Mouse (Mus musculus) gastrocnemius, postnatal 4 days (tissue): ENCODE measurements around the gene Lnpep. TPM values are rescaled to one million over a fixed set of nuclear protein-coding genes. Genes with fewer than 3 reads are reported as not detected.
"Not testable (repeated sequence)": the region's sequence is repeated elsewhere in the genome, so short reads cannot be mapped to it uniquely, and the experiment has no call there.

Source experiments
- DNase-seq, 2 experiments: peaks; one replicate each; pipeline ENCODE4 v3.0.0; 2021 to 2022; ENCODE audit warnings: low spot score in 2 of 2, mixed read lengths in 2 of 2
- long read RNA-seq, 2 experiments: library from polyadenylated mRNA; stranded (forward); transcript quantifications; one replicate each; pipeline ENCODE4 v2.0.0; 2021
- total RNA-seq, 2 experiments: library from RNA; stranded (reverse); gene quantifications; 2 replicates each; pipeline ENCODE4 v1.2.3; 2021

The Lnpep gene
- 100 to 1,000 TPM; 103 to 115 TPM for total RNA-seq
- long read RNA-seq, experiment 1, full-length matches to known transcripts: 2 of 6 reads
- long read RNA-seq, experiment 1, partial matches to known transcripts: 0 of 6 reads
- long read RNA-seq, experiment 1, other reads (novel, unspliced or antisense): 4 of 6 reads
- long read RNA-seq, experiment 2, full-length matches to known transcripts: 4 of 11 reads
- long read RNA-seq, experiment 2, partial matches to known transcripts: 1 of 11 reads
- long read RNA-seq, experiment 2, other reads (novel, unspliced or antisense): 6 of 11 reads

DNA sequence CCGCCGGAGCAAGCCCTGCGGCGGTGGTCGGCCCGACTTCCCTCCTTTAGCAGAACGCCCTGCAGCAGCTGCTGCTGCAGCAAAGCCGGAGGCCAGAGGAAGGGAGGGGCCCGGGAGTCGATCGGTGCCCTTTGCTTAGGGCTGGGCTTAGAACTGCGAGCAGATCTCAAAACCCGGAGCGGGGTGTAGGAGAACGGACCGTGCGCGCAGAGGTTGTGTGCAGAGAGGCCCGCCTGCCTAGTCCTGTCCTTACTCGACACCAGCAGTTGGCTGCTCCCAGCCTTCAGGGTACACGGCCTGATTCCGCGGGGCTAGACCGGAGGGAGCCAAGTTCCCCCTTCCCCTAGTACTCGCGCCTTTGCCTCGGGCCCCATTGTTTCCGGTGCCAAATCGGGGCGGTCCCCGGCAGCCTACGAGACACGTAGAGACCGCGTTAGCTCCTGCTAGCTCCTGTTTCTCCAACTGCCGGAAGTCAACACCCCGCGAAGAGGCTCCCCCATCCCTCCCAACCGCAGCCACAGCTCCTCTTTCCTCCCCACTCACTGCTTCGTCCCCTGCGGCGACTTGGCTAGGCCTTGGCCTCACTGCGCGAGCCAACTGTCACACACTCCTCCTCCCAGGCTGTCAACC is at the start of gene Lnpep:
Lnpep (minus strand) TSS at position 94 of the 630 bp plus-strand sequence.
- peak; percentile 84 to 93 for DNase-seq

DNA sequence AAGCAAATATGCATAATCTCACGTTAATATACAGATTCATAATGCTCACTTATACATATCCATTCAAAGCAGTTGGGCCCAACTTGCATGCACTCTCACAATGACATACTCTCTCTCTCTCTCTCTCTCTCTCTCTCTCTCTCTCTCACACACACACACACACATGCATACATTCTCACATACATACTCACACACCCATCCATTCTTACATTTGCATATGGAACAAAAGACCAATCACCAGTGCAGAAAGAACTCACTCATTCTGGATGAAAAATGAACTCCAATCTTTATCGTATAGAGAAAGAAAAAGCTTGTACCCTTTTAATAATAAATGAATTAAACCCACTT is 31.0 kb upstream of the Lnpep start:
- no peak for DNase-seq

DNA sequence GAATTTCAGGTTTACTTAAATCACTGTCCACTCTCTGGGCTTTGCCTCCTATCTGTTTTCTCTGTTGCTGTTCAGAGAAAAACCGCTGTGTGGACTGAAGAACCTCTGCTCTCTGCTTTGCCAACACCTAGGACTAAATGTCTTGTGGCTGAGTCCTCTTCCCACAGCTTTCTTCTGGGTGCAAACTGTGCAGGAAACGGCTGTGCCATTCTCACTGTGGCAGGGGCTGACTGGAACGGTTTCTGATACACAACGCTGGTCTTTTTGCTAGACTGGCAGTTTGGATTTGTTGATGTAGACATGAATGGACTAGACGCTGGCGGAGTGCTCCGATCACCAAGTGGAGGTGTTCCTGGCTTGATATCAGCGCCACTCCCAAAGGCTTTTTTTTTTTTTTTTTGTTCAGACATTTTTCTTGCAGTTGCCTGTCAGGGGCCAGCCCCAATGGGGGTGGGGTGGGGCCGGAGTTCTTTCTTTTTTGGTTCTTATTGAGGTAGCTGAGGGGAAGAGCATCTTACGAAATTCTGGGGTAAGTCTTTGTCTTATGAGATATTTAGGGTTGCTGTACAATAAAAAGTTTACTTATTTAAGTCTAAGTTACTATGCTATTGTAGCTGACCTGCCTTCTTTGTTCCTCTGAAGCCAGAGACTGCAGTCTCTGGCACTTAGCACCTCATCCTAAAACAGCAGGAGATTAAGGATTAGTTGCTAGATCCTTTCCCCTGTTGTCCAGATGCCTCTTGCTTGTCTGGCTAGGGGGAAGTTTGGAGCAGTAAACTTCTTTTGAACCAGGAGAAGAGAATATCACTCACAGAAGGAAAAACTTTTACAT is 30.4 kb upstream of the Lnpep start:
- DNase-seq: no peak

DNA sequence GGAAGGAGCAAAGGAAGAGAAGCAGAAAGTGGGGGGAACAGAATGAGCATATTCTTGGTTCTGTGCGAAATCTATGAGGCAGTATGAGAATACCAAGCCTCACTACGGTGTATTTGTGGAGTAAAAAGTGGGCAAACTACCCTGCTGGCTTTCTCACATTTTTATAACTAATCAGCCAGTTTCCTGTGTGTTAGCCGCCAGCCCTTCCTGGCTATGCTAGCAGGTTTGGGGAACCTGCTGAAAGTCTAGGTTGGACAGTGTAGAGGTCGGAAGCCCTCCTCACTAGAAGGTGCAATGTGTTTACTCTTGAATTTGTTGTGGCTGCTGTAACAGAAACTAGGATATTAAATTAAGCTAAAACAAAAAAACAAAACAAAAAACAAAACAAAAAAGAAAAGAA is 27.7 kb upstream of the Lnpep start:
- no peak for DNase-seq

DNA sequence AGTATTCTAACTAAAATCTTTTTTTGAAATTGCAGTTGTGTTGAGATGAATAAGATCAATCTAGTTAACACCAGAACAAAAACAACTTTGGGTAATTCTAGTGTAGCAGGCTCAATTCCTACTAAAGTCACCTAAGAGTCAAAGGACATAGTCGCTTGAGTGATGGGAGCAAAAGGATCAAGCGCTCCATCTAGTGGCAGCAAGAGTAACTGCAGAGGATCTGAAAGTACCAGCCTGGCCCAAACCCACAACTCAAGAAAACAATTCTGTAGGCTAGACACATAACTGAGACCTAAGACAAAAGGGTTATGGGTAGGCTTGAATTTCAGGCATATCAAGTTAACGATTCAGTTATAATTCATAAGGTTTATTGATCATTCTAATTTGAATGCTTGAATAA is 20.9 kb upstream of the Lnpep start:
- peak; percentile 19 to 28 for DNase-seq

DNA sequence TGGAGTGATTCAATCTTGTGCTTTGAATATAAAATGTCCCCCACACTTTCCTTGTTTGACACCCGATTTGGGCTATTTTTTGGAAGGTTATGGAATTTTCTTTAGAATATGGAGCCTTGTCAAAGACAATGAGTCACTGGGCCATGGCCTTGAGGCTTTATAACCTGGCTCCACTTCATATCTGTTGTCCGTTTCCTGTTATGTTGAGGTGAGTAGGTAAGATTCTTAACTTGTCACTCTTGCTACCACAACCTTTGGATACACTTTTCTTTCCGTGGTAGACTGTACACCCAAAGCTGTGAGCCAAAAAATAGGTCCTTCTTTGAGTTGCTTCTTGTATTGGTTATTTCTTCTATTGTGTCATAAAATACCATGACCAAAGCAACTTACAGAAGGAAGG is 12.5 kb upstream of the Lnpep start:
- DNase-seq: no peak

DNA sequence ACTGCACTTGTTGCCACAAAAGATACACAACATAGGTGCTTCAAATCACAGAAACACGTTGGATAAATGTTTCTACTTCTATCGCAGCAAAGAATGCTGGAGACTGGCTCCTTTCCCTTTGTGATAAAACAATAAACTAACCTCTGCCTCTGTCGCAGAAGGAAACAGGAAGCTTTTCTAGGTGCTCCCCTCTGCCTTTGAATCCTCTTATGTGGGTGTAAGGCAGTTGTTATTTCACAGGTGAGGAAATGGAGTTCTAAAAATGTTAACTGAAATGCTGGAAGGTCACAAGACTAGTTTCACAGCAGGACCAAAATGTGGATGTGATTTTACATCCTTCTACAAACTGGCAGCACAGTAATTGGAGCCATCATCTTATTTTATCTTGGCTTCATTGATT is 11.3 kb upstream of the Lnpep start:
- no peak for DNase-seq

DNA sequence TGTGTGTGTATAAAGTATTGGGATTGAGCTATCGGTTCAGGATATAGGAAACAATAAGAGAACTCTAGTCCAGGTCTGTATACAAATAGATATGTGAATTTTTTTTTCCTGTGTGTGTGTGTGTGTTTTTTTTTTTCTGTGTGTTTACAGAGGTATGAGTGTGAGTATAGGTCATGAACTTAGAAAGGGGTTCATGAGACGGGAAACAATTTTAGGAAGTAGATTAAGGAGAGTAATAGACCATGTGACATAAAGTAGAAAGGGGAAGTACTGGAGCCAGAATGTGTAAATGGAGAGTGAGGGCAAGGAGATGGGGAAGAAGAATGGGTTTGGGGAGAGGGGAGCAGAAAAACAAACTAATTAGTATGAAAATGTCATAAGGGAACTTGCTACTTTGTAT is 9.2 kb upstream of the Lnpep start:
- DNase-seq: no peak

DNA sequence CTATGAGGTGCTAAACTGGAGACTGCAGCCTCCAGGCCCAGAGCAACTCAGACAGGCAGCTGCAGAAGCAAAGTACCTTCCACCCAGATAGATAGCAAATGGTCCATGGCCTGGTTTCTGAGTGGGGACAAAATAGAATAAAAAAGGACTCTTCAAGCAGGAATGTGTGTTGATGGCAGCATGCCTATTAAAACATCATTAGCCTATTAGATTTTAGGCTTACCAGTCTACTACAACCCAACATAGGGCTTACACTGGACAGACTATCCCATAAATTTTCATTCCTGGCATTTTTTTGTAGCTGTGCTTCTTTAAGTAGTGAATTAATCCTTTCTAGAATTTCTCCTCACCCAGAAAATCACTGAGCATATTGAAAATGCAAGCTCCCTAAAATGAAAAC is 7.1 kb upstream of the Lnpep start:
- DNase-seq: no peak

DNA sequence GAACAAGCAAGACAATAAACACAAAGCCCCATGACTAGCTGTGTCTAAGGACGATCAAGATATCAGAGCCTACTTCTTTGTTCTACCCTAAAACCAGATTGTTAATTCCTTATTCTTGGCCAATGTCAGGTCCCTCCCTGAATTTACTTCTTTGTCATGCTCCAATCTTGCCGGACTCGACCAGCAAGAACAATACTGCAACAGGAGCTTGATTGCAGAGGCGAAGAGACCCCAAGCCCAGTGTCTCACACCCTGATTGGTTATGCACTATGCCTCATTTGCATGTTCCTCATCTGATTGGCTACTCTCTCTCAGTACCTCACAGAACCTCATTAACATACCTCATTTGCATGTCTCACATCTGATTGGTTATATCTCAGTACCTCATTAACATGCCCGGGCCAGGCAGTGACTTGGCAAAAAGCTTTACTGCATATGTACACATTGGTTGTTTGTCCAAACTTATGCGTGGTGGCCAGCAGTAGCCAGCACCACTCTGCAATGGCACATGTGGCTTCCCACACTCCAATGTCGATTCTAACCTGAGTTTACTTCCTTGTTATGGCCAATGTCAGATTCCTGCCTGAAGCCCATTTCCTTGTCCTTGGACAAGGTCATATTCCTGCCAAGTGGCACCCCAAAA is 3.5 kb upstream of the Lnpep start:
- not testable (repeated sequence) for DNase-seq

DNA sequence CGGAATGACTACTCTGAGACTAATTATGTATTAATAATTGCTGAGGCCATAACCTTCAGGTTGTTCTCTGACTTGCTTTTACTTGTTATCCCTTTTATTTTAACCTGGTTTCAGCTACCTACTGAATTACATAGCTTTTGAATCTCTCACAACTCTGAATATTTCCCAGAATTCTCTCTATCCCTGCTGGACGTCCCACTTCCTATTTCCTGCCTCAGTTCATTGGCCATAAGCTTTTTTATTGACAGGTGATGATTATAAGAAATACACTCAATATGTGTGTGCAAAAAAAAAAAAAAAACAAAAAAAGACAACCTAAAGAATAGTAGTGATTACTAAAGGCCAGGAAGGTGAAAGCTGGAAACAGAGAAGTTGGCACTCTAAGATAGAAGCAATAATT is 2.7 kb upstream of the Lnpep start:
- DNase-seq: no peak

DNA sequence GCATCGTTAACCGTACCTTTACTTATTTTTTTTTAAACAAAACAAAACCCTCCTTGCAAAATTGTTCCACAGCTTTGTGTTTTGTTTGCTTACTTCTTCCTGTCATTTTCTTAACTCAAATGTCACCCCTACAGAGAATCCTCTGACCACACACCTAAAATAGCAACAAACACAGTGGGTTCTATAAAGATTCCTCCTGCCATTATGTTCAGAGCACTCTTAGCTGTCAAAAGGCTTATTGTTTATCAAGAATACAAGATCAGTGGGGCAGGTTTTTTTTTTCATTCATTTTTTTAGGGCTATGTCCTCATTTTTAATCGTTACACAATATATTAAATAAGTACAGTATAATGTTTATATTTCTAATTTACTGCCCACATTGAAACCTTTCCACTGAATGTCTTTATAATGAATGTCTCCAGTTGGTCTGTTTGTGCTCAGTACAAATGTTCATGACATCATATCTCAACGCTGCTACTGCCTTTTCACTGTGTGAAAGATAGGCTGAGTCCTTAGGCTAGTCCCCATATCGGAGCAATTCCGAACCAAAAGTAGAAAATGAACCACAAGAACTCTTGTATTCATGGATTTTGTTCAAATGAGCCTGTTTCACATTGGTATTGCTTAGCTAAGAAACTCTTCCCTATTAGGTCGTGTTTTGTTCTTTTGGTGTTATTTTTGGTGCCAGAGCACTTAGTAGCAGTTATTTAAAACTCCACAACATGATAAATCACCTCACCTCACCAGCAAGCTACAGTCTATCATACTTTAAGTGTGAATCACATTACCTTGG is 1.2 kb upstream of the Lnpep start:
- DNase-seq: no peak

DNA sequence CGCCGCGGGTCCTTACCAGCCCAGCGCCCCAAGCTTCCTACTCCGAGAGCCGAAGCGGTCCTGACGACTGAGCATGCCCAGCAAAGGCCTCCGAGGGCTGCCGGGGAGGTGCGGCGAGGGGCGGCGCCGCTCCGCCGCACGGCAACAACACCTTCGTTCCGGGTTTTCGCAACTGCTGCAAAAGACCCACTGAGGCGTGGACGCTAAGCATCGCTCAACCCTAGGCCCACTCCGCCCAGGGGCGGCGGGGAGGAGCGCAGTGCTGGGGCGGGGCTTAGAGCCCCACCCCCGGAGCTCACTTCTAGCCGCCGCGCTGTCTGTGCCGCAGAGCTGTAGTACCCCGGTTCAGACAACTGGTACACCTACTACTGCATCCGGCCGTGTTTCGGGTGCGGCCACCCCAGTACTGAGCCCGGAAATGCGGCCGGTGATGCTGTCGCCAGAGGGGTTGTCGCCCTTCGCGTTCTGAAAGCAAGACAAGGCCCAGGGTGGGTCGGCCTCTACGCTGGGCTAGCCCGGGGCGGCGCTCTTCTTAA is 361 bp downstream of the Lnpep start:
- DNase-seq: peak; percentile 90 to 93

DNA sequence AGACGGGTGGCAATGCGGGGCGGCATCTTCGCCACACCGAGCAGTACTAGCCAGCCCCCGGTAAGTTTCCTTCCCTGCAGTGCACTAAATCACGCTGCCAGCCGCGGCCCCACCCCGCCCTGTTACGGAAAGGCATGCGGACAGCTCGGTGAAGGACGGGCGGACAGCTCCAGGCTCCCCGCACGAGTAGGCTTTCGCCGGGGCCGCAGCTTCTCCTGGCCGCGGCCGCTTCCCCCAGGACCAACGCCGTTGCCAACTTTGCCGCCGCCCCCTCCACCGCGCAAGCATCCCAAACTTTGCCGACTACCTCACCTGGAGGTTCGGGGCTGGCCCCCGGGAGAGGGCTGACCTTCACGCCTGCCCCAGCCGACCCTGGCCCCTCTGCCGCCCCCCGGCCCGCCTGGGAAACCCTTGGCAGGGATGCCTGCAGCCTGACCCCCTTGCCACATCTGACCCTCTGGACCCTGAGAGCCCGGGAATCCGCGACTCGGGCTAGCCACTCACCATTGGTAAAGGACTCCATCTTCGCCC is 895 bp downstream of the Lnpep start:
- peak; percentile 47 to 65 for DNase-seq

DNA sequence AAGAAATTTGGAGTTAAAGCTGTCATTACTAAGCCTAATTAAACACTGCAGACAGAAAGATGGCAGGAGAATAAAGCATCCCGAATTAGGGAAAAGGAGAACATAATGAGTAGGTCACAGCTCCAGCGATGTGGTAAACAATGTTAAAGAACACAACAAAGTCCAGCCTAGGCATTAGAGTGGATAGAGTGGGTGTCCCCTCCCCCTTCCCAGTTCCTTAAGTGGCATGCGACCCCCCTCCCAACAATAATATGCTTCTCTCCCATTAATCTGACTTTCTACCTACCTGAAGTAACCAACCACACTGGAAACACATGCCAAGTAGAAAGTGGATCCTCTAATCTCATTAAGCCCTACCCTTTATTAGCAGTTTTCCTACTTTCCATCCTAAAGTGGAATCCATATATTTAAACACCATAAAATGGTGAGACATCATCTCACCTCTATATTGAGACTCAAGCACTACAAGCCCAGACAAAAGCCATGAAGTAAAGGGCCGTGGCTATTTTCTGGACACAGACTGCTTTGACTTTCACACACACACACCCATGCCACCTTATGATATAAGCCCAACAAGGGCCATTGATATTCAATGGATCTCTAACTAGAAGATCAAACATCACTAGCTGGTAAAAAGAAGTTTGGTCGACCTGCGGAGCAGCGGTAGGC is 1.5 kb downstream of the Lnpep start:
- DNase-seq: no peak

DNA sequence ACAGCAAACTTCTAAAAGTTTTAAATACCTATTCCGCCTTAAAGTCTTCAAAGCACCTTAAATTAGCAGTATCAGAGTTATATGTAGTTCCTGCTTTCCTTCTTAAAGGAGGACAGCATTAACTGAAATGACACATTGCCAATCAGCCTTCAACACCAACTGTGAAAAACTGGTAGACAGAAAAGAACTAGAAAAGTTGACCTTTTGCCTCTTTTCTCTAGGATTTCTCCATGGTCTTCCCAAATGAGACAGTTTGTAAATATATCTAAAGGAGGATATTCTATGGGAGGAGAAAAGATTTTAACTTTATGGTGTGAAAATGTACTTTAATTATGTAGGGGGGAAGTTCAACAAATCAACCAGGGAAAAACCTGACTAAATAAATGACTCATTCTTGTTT is 2.3 kb downstream of the Lnpep start:
- no peak for DNase-seq

DNA sequence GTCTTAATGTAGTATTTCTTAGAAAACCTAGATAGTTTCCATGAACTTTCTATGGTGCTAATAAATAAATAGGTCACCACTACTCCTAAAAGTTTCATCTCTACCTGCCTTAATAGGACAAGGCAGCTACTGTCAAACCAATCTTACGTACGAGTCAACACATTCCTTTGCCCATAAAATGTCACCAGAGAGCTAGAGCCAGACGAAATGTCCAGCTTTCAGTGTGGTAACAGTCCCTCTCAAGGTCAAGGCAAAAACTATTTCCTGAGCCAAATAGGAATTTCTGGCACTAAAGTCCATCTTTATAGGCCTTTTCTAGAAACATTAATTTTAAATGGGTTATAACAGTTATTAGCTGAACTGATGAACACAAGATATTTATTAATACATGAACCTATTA is 3.3 kb downstream of the Lnpep start:
- no peak for DNase-seq

DNA sequence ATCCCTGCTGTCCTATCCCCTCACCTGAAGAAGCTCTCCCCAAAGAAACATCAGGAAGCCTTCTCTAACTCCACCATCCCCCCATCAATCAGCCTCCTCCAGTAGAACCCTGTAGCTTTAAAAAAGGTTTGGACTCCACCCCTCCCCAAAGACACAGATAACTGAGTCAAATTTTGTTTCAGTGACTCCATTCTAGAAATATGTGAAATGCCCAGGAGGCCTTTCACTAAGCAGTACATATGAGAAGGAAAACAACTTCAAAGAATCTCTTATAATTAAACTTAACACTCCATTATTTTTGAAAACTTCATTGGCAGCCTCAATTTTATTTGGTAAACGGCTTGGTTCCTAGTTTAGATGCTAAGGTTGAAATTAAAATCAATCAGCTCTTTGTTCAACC is 6.4 kb downstream of the Lnpep start:
- no peak for DNase-seq

DNA sequence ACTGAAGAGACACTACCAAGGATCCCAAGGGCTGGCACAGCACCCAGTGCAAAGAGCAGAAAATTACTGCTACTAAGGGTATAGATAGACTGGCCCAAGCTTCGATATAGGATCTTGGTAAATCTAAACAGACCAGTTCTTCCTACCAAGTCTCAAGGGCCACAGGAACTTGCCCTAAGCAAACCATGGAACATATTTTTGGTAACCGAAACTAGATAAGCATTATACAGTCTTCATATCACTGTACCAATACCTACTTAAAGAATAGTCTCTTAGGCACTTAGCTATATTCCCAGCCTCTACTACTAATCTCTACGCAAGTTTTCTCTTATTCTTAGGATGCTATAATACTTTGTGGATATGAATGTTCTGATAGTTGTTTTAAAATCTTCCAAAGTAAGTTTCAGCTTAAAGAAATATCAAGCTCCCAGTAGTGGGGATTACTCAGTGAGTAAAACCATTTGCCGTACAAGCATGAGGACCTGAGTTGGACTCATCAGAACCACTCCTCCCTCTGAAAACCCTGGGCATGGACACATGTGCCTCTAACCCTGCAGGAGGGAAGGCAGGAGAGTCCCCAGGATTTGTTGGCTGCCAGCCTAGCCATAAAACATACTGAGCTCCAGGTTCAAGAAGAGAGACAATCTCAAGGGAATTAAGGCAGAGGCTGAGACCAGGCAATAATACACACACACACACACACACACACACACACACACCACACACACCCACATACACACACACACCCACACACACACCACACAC is 7.2 kb downstream of the Lnpep start:
- DNase-seq: no peak
